ENCODE assay signal across 8 mouse cellular contexts in genomic region chr14:31251626-31252025, GRCm38 (mm10). TPM values are rescaled to one million over a fixed set of nuclear protein-coding genes. Genes with fewer than 3 reads are reported as not detected.
DNase-seq lines count a peak whose midpoint lies in the region; ATAC-seq and TF ChIP-seq lines count a peak whose summit lies in the region.

No protein-coding gene starts in this region.

- peak overlapping the region; percentile 74 for H3K4me2 ChIP-seq in embryonic facial prominence, embryonic 14.5 days (ENCODE audit: low read depth, low read length)
- peak overlapping the region; percentile 73 for H3K4me2 ChIP-seq in intestine, embryonic 16.5 days (ENCODE audit: low read depth, low read length)
- H3K4me2 ChIP-seq in neural tube, embryonic 13.5 days, result peak overlapping the region; percentile 91

- no peak overlapping the region; the same call in 1 of the 2 replicates for H3K27ac ChIP-seq in embryonic facial prominence, embryonic 14.5 days (replicated peaks; ENCODE audit: low read depth, low read length)
- peak overlapping the region; percentile 58; the same call in 1 of the 2 replicates for H3K27ac ChIP-seq in intestine, embryonic 16.5 days (ENCODE audit: low read length)
- H3K27ac ChIP-seq in neural tube, embryonic 13.5 days (replicated peaks), result peak overlapping the region; percentile 95

- ATAC-seq in embryonic facial prominence, embryonic 14.5 days (ENCODE audit: low read depth), result no peak
- no peak; the same call in 1 of the 2 replicates for ATAC-seq in intestine, embryonic 16.5 days
- no peak for ATAC-seq in neural tube, embryonic 13.5 days (ENCODE audit: low read depth)

- intact Hi-C loops in left cerebral cortex, postnatal 14 days (cut with DNase I), result loop anchor here (5.0 kb wide), 1 partner anchor 44 kb away; the partner anchor contains the start of gene Tnnc1

- H3K4me1 ChIP-seq in lung, adult 2 months (ENCODE audit: control insufficient read depth, insufficient read depth, low read length), result peaks cover 3% of the 10 kb centered on the region
- H3K4me1 ChIP-seq in embryonic facial prominence, embryonic 14.5 days (ENCODE audit: control insufficient read depth, insufficient read depth, low read length), result peaks cover 9% of the 10 kb centered on the region
- peaks cover 8% of the 10 kb centered on the region for H3K4me1 ChIP-seq in intestine, embryonic 16.5 days (ENCODE audit: control insufficient read depth, insufficient read depth, low read length)
- H3K4me1 ChIP-seq in neural tube, embryonic 13.5 days (replicated peaks), result peaks cover 23% of the 10 kb centered on the region

- WGBS in lung, adult 2 months, result under 1% methylated on average over 18 of the region's 18 CpGs
- 1% methylated on average over 16 of the region's 18 CpGs for WGBS in embryonic facial prominence, embryonic 14.5 days
- WGBS in intestine, embryonic 16.5 days, result 1% methylated on average over 18 of the region's 18 CpGs
- under 1% methylated on average over 18 of the region's 18 CpGs for WGBS in neural tube, embryonic 13.5 days

- no peaks in the 10 kb centered on the region for H3K27me3 ChIP-seq in embryonic facial prominence, embryonic 14.5 days (replicated peaks; ENCODE audit: control insufficient read depth, insufficient read depth, low read length)
- no peaks in the 10 kb centered on the region for H3K27me3 ChIP-seq in intestine, embryonic 16.5 days (replicated peaks; ENCODE audit: control insufficient read depth, insufficient read depth, low read length)
- H3K27me3 ChIP-seq in neural tube, embryonic 13.5 days, result no peaks in the 10 kb centered on the region

- H3K36me3 ChIP-seq in embryonic facial prominence, embryonic 14.5 days (ENCODE audit: control insufficient read depth, insufficient read depth, low read length), result peaks cover 44% of the 10 kb centered on the region
- H3K36me3 ChIP-seq in intestine, embryonic 16.5 days (ENCODE audit: control insufficient read depth, insufficient read depth, low read length), result peaks cover 12% of the 10 kb centered on the region
- H3K36me3 ChIP-seq in neural tube, embryonic 13.5 days, result peaks cover 41% of the 10 kb centered on the region

- no peak for DNase-seq in lung, adult 2 months
- no peak for DNase-seq in lung, postnatal 36 days
- DNase-seq in embryonic facial prominence, embryonic 14.5 days (ENCODE audit: low spot score), result no peak
- no peak for DNase-seq in right cerebral cortex, postnatal 25 days
- DNase-seq in left cerebral cortex, postnatal 14 days (ENCODE audit: low spot score in 2 of 2), result no peak
- DNase-seq in retina, postnatal 1 day, result no peak

- H3K9ac ChIP-seq in embryonic facial prominence, embryonic 14.5 days (ENCODE audit: low read depth, low read length), result peak overlapping the region; percentile 91
- H3K9ac ChIP-seq in intestine, embryonic 16.5 days (ENCODE audit: low read depth, low read length), result peak overlapping the region; percentile 98
- H3K9ac ChIP-seq in neural tube, embryonic 13.5 days, result peak overlapping the region; percentile 97

- no peaks in the 10 kb centered on the region for H3K9me3 ChIP-seq in embryonic facial prominence, embryonic 14.5 days (ENCODE audit: control insufficient read depth, low read length)
- no peaks in the 10 kb centered on the region for H3K9me3 ChIP-seq in intestine, embryonic 16.5 days (ENCODE audit: control insufficient read depth, low read length)
- no peaks in the 10 kb centered on the region for H3K9me3 ChIP-seq in neural tube, embryonic 13.5 days

- no peak for TF ChIP-seq POLR2A in lung, adult 2 months (IDR thresholded peaks at IDR 0.05; ENCODE audit: borderline replicate concordance, extremely low read depth, low read depth, low read length)

- no peak for TF ChIP-seq CTCF in lung, adult 2 months (IDR thresholded peaks at IDR 0.05; ENCODE audit: insufficient read depth, low read length)

- H3K4me3 ChIP-seq in lung, adult 2 months (replicated peaks; ENCODE audit: extremely low read depth, low read depth, low read length), result peak overlapping the region; percentile 95
- H3K4me3 ChIP-seq in embryonic facial prominence, embryonic 14.5 days (ENCODE audit: low read depth, low read length), result peak overlapping the region; percentile 72
- H3K4me3 ChIP-seq in intestine, embryonic 16.5 days (ENCODE audit: low read length), result peak overlapping the region; percentile 98
- peak overlapping the region; percentile 98 for H3K4me3 ChIP-seq in neural tube, embryonic 13.5 days

RNA-seq across cellular contexts. Expression of gene Bap1, which starts 0.4 kb away (rescaled TPM):
- 43.9 and 48.3 TPM in 2 replicates for polyA plus RNA-seq in lung, adult 2 months (2012; rRNA removed)
- 60.7 and 69.6 TPM in 2 replicates for polyA plus RNA-seq in embryonic facial prominence, embryonic 14.5 days (2014; fragmentation: Nextera tagmentation; extraction: Ambion mirVana)
- polyA plus RNA-seq in intestine, embryonic 16.5 days (2015; fragmentation: Nextera tagmentation; extraction: Ambion mirVana), result 61.8 and 63.3 TPM in 2 replicates
- 95.9 and 97.2 TPM in 2 replicates for polyA plus RNA-seq in neural tube, embryonic 13.5 days (2015; fragmentation: Nextera tagmentation; extraction: Ambion mirVana)
- total RNA-seq in left cerebral cortex, postnatal 14 days (2021), result 100 to 1,000 TPM; 132 to 133 TPM

RNA-seq across cellular contexts. Expression of gene Phf7, which starts 0.5 kb away (rescaled TPM):
- 4.8 and 5.4 TPM in 2 replicates for polyA plus RNA-seq in lung, adult 2 months (2012; rRNA removed)
- 10.0 and 12.8 TPM in 2 replicates for polyA plus RNA-seq in embryonic facial prominence, embryonic 14.5 days (2014; fragmentation: Nextera tagmentation; extraction: Ambion mirVana)
- 10.5 and 10.8 TPM in 2 replicates for polyA plus RNA-seq in intestine, embryonic 16.5 days (2015; fragmentation: Nextera tagmentation; extraction: Ambion mirVana)
- polyA plus RNA-seq in neural tube, embryonic 13.5 days (2015; fragmentation: Nextera tagmentation; extraction: Ambion mirVana), result 12.2 and 13.2 TPM in 2 replicates
- 1 to 10 TPM; 3.5 to 4.2 TPM for total RNA-seq in left cerebral cortex, postnatal 14 days (2021)

RNA-seq across cellular contexts. Expression of gene Sema3g, which starts 34.0 kb away (rescaled TPM):
- 95.9 and 109 TPM in 2 replicates for polyA plus RNA-seq in lung, adult 2 months (2012; rRNA removed)
- polyA plus RNA-seq in embryonic facial prominence, embryonic 14.5 days (2014; fragmentation: Nextera tagmentation; extraction: Ambion mirVana), result 0.51 and 0.54 TPM in 2 replicates
- polyA plus RNA-seq in intestine, embryonic 16.5 days (2015; fragmentation: Nextera tagmentation; extraction: Ambion mirVana), result 0.51 and 0.67 TPM in 2 replicates
- 1.1 and 1.4 TPM in 2 replicates for polyA plus RNA-seq in neural tube, embryonic 13.5 days (2015; fragmentation: Nextera tagmentation; extraction: Ambion mirVana)
- total RNA-seq in left cerebral cortex, postnatal 14 days (2021), result 1 to 10 TPM; 4.8 to 5.8 TPM

RNA-seq across cellular contexts. Expression of gene Nisch, which starts 34.9 kb away (rescaled TPM):
- 412 and 458 TPM in 2 replicates for polyA plus RNA-seq in lung, adult 2 months (2012; rRNA removed)
- 296 and 339 TPM in 2 replicates for polyA plus RNA-seq in embryonic facial prominence, embryonic 14.5 days (2014; fragmentation: Nextera tagmentation; extraction: Ambion mirVana)
- polyA plus RNA-seq in intestine, embryonic 16.5 days (2015; fragmentation: Nextera tagmentation; extraction: Ambion mirVana), result 217 and 228 TPM in 2 replicates
- polyA plus RNA-seq in neural tube, embryonic 13.5 days (2015; fragmentation: Nextera tagmentation; extraction: Ambion mirVana), result 329 and 336 TPM in 2 replicates
- 100 to 1,000 TPM; 393 to 408 TPM for total RNA-seq in left cerebral cortex, postnatal 14 days (2021)

RNA-seq across cellular contexts. Expression of gene Tnnc1, which starts 43.5 kb away (rescaled TPM):
- 25.4 and 32.2 TPM in 2 replicates for polyA plus RNA-seq in lung, adult 2 months (2012; rRNA removed)
- 546 and 580 TPM in 2 replicates for polyA plus RNA-seq in embryonic facial prominence, embryonic 14.5 days (2014; fragmentation: Nextera tagmentation; extraction: Ambion mirVana)
- 3.5 and 3.7 TPM in 2 replicates for polyA plus RNA-seq in intestine, embryonic 16.5 days (2015; fragmentation: Nextera tagmentation; extraction: Ambion mirVana)
- polyA plus RNA-seq in neural tube, embryonic 13.5 days (2015; fragmentation: Nextera tagmentation; extraction: Ambion mirVana), result 21.3 and 65.5 TPM in 2 replicates
- 10 to 100 TPM; 25.5 to 36.3 TPM for total RNA-seq in left cerebral cortex, postnatal 14 days (2021)

Comparison
In these comparisons a context has a peak if more than half of its experiments do, and no peak if none do; other contexts are left out.
1. RNA of gene Sema3g, which starts 34.0 kb away (polyA plus RNA-seq): 95.9 to 109 TPM in lung, adult 2 months; 1.1 to 1.4 TPM in neural tube, embryonic 13.5 days, 0.51 to 0.54 TPM in embryonic facial prominence, embryonic 14.5 days and 0.51 to 0.67 TPM in intestine, embryonic 16.5 days; every median in the first group is over 10 times any median in the second.
2. Peak in every context shown above with its lines, with median percentiles within 50 percentile points of each other: H3K4me3 ChIP-seq, H3K4me2 ChIP-seq and H3K9ac ChIP-seq.